Mouse (Mus musculus) mesoderm, embryonic 11.5 days (tissue): Measurements from ENCODE around the gene Prkrip1.

Experiments used
- DNase-seq: peaks from one replicate; pipeline ENCODE4 v3.0.0-alpha.2; 2012; ENCODE audit warnings: low read depth, low spot score

The Prkrip1 gene

DNA sequence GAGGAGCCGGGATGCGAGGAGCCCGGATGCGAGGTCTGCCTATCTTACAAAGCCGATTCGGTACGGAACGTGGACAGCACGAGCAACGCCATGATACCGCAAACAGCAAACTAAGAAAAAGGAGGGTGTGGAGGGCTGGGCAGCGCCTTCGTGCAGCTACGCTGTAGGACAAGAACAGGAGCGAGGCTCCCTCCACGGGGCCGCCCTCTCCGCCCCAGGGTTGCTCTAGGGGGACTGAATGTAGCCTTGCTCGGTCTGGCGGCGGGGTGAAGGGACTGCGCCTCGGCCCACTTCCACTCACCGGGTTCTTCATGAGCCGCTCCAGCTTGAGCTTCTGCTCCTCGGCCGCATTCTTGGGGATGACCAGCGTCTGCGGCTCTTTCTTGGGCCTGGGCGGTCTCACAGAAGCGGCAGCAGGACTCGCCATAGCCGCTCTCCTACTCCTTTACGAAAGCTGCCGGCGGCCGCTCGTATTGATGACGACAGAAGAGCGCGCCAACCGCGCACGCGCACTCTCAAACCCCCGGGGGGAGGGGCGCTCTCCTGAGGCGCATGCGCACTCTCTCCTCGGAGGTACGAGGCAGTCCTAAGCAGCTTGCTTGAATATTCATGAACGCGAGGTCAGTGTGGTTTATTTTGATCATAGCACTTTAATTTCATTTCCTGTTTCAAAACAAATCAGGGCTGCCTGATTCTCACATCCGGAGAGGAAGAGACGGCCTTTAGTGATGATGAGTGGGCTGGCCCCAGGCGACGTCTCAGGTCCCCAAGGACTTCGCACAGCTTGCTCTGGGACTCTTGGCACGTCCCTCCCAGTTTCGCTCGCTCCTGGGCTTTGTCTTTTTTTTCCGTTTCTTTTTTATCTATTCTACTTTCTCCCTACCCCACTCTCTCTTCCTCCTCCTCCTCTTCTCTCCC, at the start of gene Prkrip1:
Gene Prkrip1 (minus strand): TSS at position 490 of the 918 bp plus-strand sequence.
- peak; percentile 99 for DNase-seq

DNA sequence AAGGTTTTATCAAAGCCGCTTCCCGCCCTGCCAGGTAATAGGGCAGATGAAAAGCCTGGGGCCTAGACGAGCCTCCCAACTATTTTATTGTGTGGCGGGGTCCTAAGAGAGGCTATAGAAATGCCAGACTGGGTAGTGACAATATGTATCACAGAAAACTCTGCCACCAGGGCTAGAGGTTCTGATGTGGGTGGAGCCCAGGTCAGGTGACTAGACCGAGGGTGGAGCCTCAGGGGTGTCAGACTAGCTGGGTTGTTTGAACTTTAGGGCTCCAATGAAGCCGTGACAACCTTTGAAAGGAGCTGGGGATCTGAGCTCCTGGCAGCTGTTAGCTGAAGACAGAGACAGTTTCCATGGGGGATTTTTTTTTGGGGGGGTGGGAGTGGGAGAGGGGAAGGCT, 49.7 kb upstream of the Prkrip1 start:
- no peak for DNase-seq

DNA sequence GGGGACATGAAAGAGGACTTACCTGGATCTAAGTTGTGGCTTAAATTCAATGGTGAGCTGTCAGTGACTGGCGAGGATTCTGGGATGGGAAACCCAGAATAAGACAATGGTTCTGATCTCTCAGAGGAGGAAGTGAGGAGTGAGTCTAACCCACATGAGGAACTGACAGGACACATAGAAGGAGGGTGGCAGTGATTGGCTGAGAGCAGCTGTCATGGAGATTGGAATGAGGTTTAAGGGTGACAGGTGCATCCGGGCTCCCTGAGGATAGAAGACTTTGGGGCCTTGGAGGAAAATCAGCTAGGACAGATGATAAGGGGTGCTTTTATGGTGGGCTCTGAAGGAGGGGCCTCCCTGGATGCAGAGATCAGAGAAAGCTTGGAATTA, 47.7 kb upstream of the Prkrip1 start, which contains the start of gene Sh2b2:
Gene Sh2b2 (minus strand): TSS at position 105 of the 387 bp plus-strand sequence.
- DNase-seq = no peak

DNA sequence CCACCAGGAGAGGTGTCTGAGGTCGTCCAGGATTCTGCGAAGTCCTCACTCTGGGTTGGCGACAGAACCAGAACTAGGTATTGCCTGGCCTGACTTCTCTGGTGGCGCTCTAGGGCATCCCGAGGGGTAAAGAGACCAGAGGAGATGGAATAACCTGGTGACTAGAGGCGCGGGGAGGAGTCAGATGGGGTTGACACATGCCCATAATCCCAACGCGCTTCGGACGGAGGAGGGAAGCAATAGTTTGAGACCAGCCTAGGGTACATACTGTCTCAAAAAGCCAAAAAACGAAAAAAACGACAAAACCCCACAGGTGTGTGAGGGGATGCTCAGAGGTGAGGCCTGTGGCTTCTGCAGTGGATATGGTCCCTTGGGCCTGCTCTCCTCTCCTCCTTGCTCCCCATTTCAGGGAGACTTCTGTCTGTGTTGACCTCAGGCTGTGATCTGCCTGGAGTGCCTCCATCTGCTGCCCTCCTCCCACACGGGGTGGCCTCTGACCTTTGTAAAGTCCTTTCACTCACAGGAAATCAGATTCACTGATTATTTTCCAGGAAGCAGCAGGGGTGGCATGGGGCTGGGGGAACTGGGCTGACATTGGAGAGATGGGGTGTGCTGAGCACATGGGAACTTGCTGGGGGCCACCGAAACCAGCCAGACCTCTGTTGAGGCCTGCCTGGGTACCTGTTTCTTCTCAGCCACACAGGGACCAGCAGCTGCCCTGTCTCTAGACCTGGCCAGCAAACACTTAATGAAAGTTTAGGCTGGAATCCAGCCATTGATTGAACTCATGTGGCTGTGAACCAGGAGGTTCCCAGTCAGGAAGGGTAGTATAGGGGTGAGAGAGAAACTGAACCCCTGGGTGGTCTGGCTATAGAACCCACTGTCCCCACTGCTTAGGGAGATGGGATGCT, 47.0 kb upstream of the Prkrip1 start:
- DNase-seq = no peak

DNA sequence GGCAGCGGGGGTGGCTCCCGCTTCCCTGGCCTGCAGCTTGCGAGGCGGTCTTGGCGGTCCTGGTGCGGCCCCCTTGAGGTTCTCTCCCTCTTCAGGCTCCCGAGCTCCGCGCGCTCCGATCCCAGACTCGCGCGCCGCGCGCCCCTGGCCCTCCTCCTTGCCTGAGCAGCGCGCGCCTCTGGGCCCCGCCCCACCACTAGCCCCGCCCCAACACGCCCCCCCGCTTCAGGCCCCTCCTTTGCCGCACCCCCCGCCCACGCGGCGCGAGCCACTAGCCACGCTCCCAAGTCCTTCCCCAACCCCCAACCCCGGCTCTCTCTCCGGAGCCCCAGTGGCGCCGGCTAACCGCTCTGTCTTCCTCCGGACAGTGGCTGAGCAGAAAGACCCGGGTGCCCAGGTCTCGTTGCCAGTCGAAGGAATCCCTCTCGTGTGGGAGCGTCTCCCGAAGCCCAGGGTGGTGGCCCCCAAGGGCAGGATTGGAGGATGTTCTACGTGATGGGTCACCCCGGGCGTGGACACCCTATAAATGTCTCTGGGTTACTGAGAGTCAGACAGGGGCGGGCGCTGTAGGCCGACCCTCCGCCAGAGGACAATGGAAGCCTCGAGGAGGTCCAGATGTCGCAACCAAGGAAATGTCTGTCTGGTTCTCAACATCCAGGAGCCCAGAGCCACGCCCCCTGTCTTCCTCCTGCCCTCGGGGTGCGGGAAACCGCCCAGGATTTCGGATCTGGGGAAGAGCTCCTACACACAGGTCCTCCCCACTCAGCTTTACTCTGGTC, 46.2 kb upstream of the Prkrip1 start:
- DNase-seq = peak; percentile 91

DNA sequence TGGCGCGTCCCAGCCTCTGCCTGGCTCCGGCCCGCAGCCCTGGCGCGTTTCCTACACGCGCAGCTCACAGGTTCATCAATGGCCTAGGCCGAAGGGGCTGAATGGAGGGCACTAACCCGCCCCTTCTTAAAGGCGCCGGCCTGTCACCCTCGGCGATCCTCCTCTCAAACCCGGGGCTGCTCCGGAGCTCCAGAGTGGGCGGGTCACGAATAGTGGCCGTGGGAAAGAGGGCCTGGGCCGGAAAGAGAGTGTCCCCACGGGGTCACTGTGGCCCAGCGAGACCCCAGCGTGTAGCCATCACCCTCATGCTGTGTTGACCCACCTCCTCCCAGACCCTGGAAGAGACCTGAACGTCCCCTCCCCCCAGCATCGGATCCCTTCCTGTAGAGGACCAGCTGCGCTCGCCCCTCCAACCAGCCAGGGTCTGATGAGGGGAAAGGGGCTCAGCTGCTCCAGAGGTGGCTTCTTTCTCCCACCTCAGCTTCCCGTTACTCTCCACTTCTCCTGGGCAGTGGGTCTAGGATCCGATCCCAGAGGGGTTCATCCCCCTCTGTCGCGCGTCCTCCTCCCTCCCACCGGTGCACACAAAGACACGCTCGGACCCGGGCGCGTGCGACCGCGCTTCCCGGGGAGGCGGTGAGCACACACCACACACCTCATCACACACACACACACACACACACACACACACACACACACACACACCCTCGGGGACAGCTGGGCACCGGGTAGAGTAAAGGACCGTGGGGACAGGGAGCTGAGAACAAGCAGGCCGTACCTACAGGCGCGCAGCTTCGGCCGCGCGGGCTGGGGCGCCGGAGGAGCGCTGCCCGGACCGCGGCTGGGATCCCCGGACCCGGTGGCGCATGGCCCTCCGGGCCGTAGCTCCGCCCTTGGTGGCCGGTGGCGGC, 45.3 kb upstream of the Prkrip1 start:
- peak; percentile 66 for DNase-seq

DNA sequence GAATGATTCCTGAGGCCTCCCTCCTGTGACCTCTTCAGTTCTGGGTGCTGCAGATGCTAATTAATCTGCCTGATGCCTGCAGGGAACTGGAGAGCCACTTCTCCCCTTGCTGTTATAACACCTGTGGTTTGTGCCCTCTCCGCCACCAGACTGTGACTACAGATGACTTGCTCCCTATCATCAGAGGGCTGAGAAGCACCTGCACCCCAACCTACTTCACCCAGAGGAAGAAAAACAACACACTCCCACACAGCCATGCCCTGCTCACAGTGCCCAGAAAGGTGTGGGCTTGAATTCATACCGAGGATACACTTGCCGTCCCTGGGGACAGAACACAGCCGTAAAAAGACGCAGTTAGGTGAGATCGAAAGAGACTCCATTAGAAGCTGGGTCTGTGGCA, 42.4 kb upstream of the Prkrip1 start:
- no peak for DNase-seq

DNA sequence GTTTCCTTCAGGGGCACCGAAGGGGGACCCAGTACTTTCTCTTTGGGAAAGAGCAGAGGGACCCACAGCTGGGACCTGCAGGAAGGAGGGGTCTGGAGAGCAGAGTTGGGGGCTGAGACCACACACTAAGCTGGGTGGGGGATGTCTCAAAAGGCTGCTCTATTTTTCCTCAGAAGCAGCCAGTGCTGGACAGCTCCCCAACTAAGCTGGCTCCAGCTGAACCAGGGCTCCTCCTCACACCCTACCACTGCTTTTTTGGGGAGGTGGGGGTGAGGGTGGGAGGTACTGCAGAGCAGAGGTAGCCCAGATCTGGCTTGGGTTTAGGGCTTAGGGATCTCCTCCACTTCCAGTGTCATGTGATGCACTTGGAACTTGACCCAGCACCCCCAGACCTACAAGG, 41.6 kb upstream of the Prkrip1 start:
- no peak for DNase-seq

DNA sequence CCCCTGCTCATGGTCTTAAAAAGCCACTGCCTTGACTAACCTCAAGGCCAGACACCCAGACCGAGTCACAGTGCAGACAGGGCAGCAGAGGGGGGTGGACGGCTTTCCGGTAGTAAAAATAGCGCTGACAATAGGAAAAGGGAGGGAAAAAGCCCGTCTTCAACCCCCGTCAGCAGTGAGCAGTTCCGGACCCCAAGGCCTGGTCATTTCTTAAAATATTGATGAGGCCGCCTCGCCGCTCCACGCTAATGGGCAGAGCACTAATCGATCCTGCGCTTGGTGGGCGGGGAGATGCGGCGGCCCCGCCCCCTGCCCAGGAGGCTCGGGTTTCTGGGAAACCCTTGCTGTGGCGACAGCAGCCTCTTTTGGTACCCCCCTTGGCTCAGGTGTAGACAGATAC, 38.8 kb upstream of the Prkrip1 start:
- DNase-seq = no peak

DNA sequence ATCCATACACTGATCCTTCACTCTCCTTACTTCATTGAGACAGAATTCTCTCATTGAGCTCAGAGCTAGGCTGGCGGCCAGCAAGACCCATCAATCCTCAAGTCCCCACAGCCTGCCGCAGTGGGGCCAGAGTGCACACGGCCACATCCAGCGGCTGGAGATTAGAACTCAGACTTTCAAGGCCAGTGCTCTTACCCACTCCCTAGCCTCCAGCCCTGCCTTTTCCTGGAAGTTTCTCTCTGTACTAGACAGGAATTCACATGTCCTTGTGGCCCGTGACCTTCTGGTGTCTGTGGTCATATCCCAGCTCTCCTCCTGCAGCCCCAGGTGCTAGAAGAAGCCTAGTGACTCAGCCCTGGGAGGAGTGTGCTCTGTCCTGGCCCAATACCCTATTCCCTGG, 37.8 kb upstream of the Prkrip1 start:
- DNase-seq = no peak

DNA sequence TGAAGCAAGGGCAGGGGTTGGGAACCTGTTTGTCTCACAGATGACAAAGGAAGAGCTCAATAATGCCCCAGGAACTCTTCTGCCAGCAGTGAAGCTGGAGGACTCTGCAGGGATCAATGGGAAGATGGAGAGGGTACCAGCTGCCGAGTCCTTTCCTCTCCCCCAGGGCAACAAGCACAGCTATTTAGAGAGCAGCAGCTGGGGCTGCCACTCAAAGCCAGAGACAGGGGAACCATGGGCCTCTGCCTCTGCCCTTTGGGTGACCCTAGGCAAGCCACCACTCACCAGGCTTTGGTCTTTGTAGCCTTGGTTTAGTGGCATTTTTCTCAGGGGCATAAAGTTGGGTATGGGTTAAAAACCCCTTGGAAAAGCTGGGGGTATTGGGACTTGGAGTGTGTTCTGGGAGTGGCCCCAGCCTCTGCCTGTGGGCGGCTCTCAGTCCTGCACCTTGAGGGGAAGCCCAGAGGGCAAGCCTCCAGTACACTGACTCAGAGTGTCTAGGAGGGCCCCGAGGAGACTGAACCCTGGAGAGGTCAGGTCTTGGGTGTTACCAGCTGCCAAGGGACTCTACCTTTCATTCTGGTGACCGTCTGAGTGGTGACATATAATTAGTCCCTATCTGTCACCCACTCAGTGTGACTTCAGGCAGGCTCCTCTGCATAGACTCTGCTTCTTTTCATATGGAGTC, 31.7 kb upstream of the Prkrip1 start:
- peak; percentile 65 for DNase-seq

DNA sequence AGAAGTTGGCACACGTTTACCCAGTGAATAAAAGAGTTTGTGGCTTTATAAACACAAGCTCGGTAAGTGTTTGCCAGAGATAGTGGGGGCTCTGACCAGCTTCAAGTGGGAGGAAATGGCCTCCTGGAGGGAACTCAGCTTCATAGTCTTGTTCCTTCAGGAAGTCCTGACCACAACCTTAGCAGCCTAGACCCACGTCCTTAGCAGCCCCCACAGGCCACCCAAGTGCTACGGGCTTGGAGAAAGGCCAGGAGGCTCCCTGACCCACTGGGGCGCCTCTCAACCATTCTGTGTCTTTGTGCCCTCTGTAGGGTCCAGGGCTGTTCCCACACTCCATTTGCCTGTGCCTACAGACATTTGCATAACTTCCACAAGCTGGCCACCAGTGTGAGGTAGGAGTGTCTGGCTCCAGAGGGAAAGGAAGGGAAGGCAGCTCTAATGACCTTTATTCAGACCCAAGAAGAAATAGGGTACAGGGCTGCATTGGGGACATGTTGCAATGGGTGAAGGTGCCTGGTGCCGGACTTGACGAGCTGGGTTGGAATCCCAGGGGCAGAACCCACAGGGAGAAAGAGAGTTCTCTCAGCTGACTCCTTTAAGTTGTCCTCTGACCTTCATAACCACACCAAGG, 27.6 kb upstream of the Prkrip1 start:
- no peak for DNase-seq

DNA sequence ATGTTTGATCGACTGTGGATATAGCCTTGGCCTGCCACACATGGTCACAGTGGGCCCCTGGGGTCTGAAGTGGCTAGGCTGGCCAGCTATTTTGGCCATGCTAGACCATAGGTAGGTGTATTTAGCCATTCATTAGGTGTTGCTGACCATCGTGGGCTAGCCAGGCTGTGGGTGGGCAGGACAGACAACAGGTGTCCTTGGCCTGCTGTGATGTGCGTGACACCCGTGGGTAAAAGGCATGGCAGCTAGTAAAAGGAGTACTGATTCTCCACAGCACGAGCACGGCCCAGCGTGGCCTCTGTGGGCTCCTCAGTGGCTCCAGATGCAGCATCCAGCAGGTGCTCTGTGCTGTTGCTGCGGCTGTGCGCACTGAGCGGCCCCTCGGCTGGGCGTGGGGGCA, 19.8 kb upstream of the Prkrip1 start:
- DNase-seq = no peak

DNA sequence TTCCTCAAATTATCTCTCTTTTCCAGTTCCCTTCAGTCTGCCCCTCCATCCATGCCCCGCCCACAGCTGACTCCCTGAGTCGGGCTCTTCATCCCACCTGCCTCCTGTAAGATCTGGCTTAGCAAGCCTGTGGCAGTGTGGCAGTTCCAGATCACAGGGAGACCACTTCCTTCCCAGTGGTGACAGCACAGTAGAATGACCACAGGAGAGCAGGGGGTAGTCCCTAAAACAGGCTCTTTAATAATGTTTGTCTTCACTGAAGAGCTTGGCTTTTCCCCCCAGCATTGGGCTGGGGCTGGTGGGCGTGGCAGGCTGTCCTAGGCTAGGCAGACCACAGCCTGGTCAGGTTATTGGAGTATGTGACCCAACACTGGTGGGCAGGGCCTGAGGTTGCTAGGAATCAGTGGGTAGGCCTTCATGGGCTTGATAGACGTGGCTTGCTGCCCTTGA, 19.2 kb upstream of the Prkrip1 start:
- no peak for DNase-seq

DNA sequence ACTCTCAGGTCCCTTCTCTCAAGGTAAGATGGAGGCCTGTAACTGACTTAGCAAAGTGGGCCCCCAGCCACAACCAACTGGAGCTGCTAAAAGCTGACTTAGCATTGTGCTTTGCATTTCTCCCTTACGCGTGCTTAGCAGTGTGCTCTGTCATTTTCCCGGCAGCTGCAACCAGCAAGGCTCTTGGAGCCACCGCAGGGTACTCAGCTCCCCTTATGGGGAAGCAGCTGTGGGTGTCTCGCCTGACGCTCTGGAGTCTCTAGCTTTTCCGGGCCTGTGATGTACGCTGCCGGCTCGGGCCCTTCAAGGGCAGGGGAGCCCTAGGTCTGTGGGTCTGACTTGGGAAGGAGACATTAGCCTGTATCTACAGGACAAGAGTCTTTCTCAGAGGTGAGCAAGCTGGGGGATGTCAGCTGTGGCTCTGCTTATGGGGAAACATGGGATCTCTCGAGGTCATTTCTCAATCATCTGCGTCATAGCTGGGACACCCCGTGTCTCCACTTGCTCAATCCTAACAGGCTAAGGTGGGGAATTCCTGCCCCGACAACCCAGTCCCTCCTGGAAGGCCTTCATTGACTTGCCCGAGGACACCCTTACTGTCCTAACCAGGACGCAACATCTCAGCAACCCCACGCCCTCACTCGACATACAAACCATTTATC, 18.4 kb upstream of the Prkrip1 start:
- no peak for DNase-seq

DNA sequence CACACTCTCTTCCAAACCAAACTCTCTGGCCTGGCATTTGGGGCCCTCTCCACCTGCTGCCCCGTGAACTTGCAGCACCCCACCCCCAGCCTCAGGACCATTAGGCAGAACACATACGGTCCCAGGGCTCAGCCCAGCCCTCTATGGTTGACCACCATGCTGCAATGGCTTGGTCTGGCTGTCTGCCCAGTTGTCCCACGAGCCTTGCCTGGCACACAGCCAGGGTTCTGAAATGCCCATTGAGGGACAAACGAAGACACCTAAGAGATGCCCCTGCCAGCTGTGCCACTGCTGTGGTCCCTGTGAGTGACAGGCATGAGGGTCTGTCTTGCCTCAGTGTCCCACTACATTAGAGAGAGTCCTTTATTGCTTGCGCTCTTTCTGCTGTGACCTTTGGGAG, 17.2 kb upstream of the Prkrip1 start:
- DNase-seq = no peak

DNA sequence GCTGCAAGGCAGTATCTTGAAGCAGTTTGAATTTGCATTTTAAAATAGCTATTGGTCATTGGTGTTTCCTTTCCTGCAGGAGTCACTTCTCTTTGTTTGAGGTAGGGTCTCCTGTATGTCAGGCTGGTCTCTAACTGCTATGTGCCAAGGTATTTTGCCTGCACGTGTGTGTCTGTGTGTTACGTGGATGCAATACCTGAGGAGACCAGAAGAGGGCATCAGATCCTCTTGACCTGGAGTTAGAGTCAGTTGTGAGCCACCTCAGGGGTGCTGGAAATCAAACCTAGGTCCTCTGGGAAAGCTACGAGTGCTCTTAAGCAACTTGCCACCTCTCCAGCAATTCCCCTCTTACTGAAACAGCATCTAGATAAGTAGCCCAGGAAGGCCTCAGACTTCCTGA, 16.4 kb upstream of the Prkrip1 start:
- DNase-seq = no peak

DNA sequence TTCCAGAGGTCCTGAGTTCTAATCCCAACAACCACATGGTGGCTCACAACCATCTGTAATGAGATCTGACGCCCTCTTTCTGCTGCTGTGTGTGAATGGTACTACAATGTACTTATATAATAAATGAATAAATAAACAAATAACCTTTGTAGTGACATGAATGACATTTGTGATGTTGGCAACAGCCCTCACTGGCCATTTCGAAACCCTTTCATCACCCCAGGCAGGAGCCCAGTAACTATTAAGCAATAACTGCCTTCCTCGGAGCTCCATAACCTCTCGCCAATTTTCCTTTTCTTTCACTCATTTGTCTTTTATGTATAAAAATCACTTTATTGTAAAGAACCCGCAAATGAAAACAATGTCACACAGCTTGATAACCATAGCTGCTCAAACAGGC, 15.0 kb upstream of the Prkrip1 start:
- DNase-seq = no peak

DNA sequence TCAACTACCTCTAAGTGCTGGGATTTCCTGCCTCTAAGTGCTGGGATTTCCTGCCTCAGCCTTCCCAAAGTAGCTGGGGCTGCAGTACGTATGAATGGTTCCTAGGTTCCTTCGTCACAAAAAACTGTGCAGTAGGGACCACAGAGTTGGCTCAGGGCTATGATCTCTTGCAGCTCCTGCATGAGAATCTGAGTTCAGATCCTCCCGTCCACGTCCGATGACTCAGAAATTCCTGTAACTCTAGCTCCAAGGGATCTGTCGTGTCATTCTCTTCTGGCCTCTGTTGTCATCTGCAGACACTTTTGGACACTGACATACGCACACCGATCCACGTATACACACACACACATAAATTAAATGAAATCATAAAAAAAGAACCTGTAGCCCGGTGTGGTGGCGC, 14.0 kb upstream of the Prkrip1 start:
- no peak for DNase-seq
